Mouse (Mus musculus) cerebellum, postnatal 36 days (tissue): ENCODE measurements at regions not wholly inside any gene's neighbourhood (a gene's known extent, or its start where the extent isn't known, plus 50 kb on each side); places are given as distances from the start of the nearest gene placed in this dataset.
A peak's percentile ranks its signal among the peaks of the same experiment; 100 is the strongest.

Experiments
- DNase-seq, 2 experiments: peaks; one replicate each; pipeline ENCODE4 v3.0.0; 2021 to 2022; ENCODE audit warnings: mixed read lengths in 2 of 2

DNA sequence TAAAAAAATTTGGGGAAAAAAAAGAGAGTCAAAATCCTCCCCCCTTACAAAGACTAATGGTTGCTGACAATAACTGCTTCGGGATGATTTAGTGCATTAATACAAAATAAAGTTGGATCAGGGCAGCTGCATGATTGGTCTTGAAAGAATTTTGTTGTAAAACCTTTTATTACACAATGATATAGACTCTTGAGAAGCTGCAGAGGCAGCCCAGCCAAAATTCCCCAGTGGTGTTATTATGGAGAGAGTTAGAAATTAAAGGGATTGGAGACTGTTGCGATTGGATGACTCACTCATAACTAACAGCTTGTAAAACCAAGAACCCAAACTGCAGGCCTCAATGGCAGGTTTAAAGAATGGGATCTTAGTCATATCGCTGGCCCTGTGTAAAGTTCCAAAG is 181.4 kb upstream of the Igfbp7 start:
- DNase-seq, result no peak

DNA sequence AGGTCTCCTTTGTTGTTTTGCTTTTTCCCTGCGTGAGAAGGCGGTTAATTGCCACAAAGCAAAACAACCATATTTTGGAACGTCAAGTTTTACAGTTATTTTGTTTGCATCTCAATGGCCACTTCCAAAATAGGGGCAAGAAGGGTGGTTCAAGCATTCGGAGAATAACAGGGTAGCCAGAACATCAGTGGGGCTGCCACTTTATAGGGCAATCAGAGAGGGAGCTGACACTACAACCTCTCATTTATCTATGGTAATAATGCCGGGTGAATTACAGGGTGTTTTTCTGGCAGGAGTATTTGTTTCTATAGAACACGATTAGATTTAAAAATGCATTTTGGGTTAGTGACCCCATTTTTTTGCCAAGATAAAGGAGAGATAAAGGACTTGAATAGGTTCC is 173.9 kb upstream of the Igfbp7 start:
- no peak for DNase-seq

DNA sequence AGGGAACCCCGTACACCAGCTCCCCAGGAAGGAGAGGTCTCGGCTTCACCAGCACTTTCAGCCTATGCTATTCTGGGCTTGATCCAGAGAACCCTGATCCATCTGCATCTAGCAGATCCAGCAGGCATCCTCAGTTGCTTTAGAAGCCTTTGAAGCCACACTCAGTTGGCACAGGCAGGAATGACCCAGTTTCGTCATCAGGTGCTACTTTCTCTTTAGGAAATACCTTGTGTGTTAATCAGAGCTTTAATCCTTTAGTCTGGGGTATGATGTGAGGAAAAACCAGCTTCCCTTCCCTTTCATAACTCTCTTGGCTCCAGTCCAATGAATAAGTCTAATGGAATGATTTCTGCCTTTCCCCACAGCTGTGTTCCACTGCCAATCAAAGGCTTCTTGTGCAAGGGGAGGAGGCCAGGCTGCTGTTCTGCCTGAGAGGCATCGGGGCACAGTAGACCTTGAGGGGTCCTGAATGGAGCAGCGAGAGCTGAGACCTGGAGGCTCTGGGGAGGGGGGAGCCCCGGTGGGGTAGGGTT is 173.3 kb upstream of the Igfbp7 start:
- DNase-seq, result peak; percentile 12 to 16

DNA sequence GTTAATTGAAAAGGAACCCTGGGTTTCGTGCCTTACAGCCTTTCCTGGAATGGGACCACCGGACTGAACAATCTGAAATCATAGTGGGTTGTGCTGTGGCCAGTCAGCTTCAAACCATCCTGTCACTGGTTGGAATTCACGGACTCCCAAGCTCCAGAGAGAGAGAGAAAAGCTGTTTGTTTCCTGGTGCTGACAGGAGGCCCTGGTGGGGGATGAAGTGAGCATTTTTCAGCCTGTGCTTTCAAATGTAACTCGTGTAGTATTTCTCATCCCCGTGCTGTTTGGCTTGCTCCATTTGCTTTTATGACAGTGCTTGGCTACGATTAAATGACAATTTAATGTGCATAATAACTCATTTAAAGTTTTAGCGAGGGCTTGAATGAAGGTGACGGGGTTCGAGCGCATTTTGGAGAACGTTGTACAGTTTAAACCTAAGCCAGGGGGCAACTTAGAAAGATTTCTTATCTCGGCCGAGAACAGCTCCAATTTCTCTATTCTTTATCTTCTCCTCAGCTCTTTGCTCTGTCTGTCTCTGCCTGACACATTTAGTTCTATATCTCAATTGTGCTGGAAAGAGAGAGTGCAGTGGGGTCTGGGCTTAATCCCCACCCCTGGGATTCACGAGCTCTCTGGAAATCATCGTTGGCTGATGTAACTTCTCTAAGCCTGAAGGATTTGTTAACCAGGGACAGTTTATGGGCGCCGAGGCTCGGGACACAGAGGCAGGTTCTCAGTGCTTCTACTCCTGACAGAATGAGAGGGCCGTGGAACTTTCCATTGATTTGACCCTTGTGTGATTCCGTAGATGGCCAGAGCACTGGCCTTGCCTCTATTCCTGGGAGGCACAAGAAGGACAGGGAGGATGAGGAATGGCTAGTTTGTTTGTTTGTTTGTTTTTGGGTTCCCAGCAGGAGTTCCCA is 172.2 kb upstream of the Igfbp7 start:
- no peak for DNase-seq

DNA sequence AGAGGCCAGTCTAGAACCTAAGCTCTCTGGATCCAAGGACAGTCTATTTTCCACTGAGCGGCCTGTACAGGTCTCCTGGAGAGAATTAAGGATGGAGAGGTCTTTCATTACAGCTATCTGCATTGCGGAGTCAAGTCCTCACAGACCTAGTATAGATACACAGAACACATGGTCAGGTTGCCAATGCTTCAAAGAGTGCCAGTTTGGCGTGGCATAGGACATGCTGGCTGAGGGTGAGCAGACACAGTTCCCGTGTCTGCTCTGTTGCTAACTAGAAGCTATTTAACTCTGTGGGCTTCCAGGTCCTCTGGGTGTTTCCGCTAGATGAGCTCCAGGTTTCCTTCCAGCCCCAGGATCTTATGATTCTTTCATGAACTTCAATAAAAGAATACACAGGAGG is 169.0 kb upstream of the Igfbp7 start:
- no peak for DNase-seq

DNA sequence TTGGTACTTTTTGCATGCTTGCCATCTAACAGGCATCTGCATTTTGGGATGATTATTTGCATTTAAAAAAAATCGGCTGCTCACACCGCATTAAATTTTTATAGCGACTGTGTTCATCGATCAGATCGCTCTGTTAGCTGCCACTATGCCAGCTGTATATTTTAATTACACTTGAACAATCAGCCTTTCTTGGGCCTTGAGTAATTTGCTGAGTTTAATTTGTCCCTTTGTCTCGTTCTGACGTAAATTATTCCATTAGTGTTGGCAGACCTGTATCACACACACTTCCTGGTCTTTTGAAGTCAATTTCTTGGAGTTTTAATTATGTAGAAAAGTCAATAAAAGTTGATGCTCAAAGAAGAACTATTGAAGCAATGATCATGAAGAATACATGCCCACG is 167.9 kb upstream of the Igfbp7 start:
- DNase-seq, result no peak

DNA sequence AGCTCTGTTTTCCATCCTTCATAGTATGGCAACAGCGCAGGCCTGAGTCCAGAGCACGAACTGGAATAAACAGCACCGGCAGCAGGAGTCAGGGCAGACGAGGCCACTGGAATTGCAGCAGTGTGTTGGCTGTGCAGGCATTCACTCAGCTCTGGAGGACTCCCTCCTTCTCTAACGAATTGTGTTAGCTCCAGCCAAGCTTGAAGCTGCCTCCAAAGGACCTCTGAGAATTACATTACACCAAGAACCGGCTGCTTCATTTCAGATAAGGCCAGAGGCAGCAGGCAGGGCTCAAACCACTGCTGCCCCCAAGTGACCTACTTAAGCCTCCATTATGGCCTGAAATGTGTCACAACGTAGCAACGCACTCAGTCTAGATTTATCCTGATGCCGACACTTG is 162.5 kb upstream of the Igfbp7 start:
- no peak for DNase-seq

DNA sequence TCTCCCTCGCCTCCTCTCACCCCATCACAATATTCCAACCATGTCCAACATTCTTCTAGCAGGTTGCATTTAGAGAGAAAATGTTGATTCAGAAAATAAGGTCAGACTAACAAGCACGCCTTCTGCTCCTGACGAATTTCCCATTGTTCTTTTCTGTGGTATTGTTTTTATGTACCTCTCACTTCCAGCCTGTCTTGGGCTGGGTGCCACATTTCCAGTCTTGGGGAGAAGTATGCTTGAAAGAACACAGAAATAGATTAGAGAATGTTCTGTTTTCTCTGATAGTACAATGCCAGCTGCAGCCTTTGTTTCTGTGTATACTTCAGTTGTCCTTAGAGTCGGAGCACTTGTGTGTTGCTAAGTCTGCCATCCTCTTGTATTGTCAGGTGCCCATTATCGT is 160.3 kb upstream of the Igfbp7 start:
- DNase-seq, result no peak

DNA sequence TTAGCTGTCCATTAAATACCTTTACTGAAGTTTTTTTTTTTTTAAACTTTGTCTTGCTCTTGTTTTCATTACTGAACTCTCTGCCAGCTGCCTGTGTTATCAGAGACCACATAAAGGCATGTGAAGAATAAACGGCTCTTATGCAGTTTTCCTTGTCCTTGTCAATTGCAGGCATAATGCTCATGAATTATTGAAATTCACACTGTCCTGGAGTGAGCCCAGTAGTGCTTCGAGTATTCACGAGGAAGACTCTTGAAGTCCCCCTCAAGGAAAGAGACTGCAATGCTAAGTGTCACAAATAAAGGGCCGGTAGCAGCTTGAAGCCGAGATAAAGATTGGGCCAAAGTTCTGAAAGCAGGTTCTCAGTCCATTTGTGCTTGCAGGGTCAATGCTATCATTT is 144.7 kb upstream of the Igfbp7 start:
- DNase-seq, result no peak

DNA sequence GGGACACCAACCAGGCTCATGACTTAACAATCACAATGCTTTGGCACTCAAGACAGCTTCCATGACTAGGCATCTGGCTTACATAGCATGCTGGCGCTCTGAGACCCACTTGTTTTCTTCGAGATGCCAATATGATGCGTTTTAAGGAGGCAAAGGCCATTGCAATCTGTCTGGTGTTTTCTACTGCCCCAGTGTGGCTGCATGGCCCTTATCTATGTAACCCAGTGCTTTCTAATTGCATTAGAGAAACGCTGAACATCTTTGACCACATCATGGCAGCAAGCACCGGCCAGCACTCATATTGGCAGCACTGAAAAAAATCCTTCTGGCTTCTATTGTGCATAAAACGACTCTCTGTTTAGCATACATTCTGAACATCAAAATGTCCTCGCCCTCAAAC is 144.2 kb upstream of the Igfbp7 start:
- no peak for DNase-seq

DNA sequence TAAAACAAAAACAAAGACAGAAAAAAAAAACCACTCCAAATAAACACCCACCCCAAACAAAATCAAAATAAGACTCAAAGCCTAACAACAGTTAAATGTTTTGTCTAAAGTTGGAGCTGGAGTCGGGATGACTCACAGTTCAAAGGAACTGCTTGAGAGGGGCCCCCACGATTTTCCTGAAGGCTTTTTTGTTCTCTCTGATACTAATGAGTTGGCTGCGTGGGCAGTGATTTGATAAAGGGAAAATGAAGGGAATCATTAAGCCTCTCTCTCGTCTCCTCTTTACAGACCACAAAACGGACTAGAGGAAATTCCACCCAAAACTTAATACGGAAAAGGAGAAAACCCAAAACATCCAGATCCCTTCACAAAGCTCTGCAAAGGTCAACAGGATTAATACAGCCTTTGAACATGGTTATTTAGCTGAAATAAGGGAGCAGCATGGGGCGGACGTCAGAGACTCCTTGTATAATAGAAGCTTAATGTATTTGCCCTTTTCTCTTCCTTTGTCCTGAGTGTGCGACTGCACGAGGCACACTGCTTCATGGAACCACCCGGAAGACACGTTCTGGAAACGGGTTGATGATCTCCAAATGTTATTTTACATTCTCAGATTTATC is 138.3 kb upstream of the Igfbp7 start:
- DNase-seq, result no peak

DNA sequence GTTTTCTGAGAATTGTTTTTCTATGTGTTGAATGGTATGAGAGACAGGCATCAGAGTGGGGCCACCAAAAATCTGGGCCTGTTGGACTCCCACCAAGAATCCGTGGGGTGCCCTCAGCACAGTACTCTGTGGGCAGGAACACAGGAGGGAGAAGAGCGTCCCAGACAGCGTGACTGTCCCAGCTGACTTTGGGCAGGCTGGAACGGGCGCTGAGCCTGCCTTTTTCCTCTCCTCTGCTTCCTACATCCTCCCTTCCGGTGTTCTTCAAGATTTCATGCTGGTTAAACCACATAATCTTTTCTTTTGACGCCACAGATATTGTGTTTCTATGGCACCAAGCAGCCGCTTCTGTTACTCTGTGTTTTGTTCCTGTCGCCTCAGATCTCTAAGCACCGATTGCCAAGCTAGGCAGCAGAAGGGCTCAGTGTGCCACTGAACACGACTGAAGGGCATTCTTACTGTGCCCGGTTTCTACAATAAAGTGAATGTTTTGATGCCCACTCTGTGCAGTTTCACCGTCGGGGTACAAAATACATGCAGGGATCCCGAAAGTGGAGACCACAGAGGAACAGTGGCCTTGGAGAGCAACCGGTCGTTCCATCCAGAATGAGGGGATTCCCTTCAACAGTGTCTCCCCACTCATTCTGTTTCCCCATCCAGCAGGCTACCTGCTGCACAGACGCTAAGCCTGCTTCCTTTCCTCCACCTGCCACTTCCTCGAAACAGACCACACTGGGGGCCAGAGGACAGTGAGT is 124.6 kb upstream of the Igfbp7 start:
- peak; percentile 7 to 10 for DNase-seq

DNA sequence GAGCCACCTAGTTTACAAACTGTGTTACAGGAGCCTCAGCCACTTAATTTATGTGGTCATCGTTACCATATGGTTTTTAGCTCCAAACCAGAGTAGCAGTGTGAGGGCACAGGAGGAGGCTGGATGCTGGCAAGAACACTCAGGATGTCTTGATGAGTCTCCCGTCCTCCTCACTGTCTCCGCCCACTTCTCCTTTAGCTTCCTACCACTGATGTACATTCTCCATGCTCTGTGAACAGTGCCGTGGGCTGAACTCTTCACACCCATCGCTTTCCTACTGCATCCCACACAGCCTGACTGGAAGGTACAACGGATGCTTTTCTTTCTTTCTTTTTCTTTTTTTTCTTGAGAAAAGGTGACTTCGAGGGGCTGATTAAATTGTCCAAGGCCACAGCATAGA is 122.5 kb upstream of the Igfbp7 start:
- DNase-seq, result no peak

DNA sequence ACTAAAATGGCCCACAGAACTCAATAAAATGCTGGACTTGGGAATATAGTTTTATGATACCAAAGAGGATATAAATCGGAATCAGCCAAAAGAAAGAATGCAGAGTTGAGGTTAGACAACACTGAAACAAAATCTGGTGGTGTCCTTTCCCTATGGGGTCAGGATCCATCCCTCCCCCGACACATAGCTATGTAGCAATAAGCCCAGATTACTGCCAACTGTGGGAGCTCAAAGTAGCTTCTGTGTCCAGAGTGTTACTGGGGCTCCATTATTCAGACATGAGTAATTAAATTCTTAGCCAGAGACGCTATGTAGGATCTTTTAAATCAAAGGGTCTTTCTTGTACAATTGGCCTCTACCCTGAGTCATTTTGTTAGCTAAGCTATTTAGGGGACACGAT is 109.4 kb upstream of the Igfbp7 start:
- DNase-seq, result no peak

DNA sequence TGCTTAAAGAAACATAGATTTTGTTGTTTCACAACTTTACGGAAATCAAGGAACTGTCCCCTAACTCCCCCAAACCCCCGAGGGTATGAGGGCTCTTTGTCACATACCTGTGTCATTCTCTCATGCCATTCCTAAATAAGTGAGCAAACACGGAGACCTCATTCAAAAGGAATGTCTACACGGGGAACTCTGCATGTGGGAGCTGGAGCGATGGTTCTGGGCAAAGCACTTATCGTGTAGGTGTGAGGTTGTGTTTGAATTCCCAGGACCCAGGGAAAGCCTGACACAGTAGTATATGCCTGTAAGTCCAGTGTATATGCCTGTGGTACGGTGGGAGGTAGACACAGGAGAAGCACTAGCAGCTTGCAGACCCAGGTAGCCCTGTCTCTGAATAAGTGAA is 107.6 kb upstream of the Igfbp7 start:
- no peak for DNase-seq

DNA sequence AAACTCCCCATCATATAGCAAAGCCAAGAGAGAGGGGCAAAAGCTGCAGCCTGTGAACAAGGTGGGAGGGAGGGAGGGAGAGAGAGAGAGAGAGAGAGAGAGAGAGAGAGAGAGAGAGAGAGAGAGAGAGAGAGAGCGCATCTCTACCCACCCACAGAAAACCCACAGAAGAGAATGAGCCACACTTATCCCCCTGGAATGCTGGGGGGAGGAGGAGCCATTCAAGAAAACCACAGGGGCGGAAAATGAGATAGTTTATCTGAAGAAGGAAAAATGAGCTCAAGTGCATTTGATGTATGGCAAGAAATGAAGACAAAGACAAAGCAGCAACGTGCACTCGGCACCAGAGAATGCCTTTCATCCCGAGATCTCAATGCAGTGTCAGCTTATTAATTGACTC is 94.8 kb upstream of the Igfbp7 start:
- no peak for DNase-seq

DNA sequence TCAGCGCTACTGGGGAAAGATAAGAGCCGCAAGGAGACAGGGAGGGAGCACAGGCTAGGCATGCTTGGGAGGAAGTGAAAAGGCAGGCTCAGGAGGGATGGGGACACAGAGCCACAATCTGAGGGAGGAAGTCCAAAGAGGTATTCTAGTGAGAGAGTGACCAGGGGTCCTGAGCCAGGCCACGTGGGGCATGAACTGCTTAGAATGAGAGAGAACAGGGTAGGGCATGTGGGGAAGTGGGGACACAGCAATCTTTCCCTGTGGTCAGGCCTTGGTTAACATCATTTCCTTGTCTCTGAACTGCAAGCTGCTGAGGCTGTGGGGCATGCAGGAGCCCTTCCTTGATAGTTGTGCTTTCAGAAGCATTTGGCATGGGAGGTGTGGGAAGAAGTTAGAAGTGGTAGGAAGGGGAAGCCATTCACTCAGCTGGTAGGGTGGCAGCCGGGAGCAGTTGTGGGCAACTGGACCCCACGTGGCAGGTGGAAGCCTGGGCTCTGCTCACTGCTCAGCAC is 92.2 kb upstream of the Igfbp7 start:
- DNase-seq, result no peak

DNA sequence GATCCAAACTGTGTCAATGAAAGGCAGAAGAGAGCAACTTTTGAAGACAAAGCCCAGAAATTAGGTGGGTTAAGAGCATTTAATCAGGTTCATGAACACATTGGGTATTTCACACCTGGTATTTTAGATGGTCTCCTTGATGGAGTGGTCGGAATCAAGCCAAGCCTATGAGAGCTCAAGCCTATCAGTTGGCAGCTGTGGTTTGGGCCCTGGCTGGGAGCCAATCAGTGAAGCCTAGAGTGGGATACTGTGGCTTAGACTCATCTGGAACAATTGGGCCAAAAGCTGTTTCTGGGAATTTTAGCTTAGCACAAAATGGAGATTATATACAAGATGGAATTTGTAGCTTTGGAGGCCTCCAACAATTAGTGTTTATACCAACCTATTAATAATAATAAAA is 86.8 kb upstream of the Igfbp7 start:
- DNase-seq, result no peak

DNA sequence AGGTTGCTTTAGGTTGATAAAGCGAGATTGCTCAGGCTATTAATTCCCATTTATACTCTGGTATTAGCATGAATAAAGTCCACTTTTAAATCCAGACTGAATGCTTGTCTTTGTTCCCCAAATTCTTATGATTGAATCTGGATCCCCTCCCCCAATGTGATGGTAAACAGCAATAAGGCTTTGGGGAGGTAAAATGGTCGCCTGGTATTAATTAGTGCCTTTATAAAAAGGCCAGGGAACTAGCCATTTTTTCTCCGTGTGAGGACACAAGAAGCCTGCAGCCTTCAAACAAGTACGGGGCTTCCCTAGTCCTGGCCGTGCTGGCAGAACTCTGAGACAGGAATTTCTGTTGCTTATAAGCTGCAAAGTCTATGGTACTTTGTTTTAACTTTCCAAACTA is 81.1 kb upstream of the Igfbp7 start:
- no peak for DNase-seq

DNA sequence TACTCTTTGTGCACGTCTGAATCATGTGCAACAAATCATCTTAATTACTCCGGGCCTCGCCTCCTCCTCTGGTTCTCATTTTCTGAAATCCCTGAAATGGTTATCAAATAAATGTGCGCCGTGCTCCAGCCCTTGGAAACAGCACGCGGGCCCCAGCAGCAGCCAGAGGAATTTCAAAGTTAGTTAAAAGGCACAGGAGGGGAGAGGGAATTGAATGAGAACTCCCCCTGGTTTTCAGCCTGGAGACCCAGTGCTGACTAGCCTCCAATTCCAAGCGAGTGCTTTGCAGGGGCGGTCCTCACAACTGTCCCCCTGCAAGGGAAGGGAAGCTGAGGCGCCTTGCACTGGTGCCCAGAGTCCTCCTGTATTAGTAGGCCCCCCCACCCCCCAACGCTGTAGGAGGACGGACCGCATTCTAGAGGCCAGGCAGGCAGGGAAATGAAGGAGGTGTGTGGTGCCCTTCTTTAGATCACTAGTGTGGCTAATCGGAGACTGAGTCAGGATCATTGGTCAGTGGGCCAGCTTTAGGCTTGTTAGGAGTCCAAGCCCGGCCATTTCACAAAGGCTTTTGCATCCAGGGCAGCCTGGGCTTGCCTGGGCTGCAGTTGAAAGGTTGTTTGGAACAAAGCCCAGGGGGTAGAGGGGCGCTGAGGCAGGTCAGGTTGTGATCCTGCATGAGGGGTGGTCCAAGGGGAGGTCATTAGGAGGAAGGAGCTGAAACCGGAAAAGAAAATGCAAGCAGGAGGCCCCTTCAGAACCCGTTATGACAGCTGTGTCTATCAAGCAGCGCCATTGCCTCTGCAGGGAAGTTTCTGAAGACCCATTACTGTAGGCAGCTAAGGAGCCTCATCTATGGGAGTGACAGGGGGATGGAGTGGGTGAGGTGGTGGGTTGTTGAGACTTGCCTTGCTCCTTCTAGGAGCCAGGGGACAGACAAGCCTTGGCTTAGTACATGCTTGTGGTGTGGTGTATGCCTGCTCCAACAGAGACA is 80.3 kb upstream of the Igfbp7 start:
- no peak for DNase-seq

DNA sequence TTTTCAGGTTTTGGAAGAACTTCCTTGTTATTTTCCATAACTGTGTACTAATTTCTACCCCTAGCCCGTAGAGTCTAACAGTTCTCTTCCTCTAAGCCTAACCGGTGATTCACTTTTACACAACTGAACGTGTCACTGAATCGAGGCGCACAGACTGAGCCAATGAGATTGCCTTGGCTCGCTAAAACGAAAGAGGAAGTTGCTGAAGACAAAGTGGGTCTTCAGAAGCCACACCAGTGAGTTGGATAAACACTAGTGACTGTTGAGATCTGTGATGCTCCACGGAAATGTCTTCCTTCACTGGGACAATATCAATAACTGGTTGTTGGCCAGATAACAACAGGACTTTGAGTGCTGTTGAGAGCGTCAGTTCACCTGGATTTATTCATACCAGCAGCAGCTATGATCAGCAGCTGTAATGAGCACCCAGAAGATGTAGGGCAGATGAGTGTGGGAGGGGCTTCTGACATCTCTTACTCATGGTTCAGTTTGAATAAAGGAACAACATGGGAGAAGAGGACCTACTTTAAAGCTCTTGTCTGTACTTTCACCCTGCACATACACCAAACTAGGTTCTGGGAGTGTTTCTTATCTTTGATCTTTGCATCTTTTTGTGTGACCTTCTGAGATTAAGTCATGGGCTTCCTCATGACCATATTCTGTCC is 75.3 kb upstream of the Igfbp7 start:
- no peak for DNase-seq

DNA sequence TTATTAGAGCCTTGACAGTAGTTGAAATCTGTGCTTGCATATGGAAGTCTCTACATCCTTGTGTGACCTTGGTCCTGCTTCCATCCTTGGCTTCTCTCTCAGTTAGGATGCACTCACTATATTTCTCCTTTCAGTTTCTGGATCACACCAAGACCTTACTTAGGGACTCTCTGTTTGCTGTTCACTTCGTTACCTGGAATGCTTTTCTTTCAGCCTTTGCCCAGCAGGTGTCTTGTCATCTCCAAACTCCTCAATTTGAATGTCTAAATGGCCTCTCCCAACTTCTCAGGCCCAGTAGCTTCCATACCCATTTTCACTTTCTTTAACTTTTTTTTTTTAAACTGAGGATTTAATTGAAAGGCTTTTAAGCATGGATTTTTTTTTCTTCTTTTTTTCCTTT is 74.0 kb upstream of the Igfbp7 start:
- no peak for DNase-seq
